Mouse (Mus musculus) MEL (cell line): Measurements from ENCODE around the gene Rnf144b.

Source experiments
- CHD2 ChIP-seq: IDR thresholded peaks from 2 replicates; pipeline ENCODE4 v1.6.1; 2011; ENCODE audit warnings: low read length, improper control_type of control experiment
- POLR2A ChIP-seq, 2 experiments: IDR thresholded peaks; 2 replicates each; pipeline ENCODE4 v1.6.1; 2011 to 2012; ENCODE audit warnings: low read length in 2 of 2, mild to moderate bottlenecking in 2 of 2, control low read depth in 1 of 2, improper control_type of control experiment in 1 of 2, low read depth in 1 of 2, moderate library complexity in 1 of 2; ENCODE audit not compliant: control insufficient read depth in 1 of 2, insufficient read depth in 1 of 2, poor library complexity in 1 of 2
- POLR2AphosphoS2 ChIP-seq: IDR thresholded peaks from 2 replicates; pipeline ENCODE4 v1.6.1; 2011; ENCODE audit warnings: low read length, improper control_type of control experiment
- SMC3 ChIP-seq: IDR thresholded peaks from 2 replicates; pipeline ENCODE4 v1.6.1; 2011; ENCODE audit warnings: low read depth, low read length, improper control_type of control experiment

GRCm38 (mm10) chr13:47244771-47245170, 122.3 kb downstream of the Rnf144b start:
- TF ChIP-seq CHD2 = no peak
- TF ChIP-seq POLR2A (IDR thresholded peaks at IDR 0.05; ENCODE audit: control insufficient read depth in 1 of 2, insufficient read depth in 1 of 2, low read depth in 1 of 2, low read length in 2 of 2, poor library complexity in 1 of 2) = no peak
- TF ChIP-seq POLR2AphosphoS2 = no peak
- TF ChIP-seq SMC3 = no peak
